Mouse (Mus musculus): Measurements from ENCODE around the gene Npepps. TPM values are rescaled to one million over a fixed set of nuclear protein-coding genes. Genes with fewer than 3 reads are reported as not detected.
"Not testable (repeated sequence)": the region's sequence is repeated elsewhere in the genome, so short reads cannot be mapped to it uniquely, and the experiment has no call there.

The Npepps gene
- polyA plus RNA-seq, 1 experiment from 2014 or later: 43.4 TPM

DNA sequence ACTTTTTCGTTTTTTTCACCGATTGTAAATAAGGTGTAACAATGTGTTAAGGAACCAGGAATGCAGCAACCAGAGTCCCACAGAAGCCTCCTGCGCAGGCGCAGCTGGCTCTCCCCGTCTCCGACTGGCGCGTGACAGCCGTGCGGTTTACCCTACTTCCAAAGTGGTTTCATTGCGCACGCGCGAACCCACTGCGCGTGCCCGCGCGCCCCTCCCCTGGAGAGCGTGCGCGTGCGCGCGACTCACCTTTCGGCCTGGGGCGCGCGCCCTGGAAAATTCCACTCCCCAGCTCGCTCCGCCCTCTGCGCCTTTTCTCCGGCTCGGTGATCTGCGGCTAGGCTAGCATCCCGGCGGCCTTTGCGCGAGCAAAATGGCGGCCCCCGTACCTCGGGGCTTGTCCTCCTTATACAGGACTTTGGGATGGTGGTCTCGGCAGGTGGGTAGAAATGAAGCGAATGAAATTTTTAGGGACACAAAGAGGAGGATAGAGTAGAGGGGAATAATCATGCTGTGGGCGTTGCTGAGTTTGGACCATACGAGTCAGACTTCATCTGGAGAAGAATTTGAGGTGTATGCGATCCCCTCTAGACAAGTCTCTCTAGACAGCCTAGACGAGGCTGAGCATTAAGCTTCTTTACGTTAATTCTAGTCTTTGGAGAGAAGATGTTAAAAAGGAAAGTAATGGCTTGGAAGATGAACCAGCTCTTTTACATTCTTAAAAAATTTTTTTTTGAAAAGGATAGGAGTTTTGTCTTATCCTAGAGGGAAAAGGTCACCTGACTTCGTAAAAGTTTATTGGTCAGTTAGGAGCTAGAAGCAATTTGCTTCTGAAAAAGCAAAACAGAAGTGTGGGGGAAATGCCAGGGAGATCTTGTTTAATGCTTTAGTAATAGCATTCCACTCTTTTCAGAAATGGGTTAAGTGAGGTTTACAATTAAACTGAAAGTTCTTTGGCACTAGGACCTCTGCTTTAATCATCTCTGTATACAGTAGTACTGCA lies 35.4 kb upstream of the Npepps start, which contains the start of gene Mrpl45:
Gene Mrpl45 (plus strand): TSS at position 213 of the 1,000 bp plus-strand sequence.
- Histone ChIP-seq H3K27me3 (ENCODE audit: control insufficient read depth, insufficient read depth, low read length) (no peaks in the 10 kb centered on the region), H3K4me3 (ENCODE audit: low read depth, low read length) (peak within 1 kb of the TSS; percentile 53), H3K36me3 (ENCODE audit: control insufficient read depth, insufficient read depth, low read length) (no peaks in the 10 kb centered on the region), H3K4me2 (replicated peaks; ENCODE audit: low read depth) (peak within 1 kb of the TSS; percentile 60), H3K4me1 (replicated peaks; ENCODE audit: control insufficient read depth, insufficient read depth) (no peaks in the 10 kb centered on the region), H3K9ac (ENCODE audit: low read length) (peak within 1 kb of the TSS; percentile 64), H3K27ac (replicated peaks) (peak within 1 kb of the TSS; percentile 73), H3K9me3 (ENCODE audit: control insufficient read depth, low read length) (no peaks in the 10 kb centered on the region)
- peak; percentile 92 for ATAC-seq (ENCODE audit: low FRiP score, low TSS enrichment)
- peak; percentile 99 for DNase-seq (ENCODE audit: low spot score)
- peak; percentile 17; the same call in 1 of the 2 replicates for TF ChIP-seq CTCF (IDR thresholded peaks at IDR 0.05; ENCODE audit: low read depth)
- no peak for TF ChIP-seq EP300 (optimal IDR thresholded peaks at IDR 0.05)
- WGBS: under 1% methylated on average over 50 of the region's 50 CpGs

DNA sequence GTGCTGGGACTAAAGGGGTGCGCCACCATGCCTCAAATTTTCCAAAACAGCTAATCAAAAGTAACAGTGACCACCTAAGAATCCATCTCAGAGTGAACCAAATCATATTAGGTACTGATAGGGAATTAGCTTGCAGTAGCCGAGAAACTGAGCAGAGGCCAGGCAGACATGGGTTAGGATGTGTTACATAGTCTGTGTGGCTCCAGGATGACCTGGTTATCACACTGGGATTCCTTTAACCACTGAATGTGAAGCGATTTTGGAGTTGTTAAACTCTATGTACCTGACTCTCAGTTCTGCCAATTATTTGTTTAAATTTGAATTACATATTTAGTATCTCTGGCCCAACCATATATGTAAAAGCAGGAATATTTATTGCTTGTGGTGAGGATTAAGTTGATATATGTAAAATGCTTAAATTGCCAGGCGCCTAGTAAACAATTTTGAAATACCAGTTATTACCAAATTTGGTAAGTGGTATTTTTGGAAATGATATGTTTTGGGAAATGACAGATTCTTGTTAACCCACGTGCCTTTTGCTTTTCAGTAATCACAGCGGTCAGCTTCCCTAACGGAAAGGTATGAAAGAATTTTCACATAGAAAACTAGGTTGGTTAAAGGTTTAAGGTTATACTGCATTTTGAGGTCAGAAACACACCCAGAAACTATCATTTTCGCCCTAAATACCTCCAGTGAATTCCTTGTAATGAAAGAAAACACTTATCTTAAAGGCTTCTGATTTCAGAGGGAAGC lies 34.5 kb upstream of the Npepps start:
- peak overlapping the region; percentile 70 for H3K27ac ChIP-seq (replicated peaks)
- TF ChIP-seq CTCF (IDR thresholded peaks at IDR 0.05; ENCODE audit: low read depth) (no peak), EP300 (optimal IDR thresholded peaks at IDR 0.05) (no peak)
- H3K9me3 ChIP-seq (ENCODE audit: control insufficient read depth, low read length): no peaks in the 10 kb centered on the region
- no peak overlapping the region for H3K9ac ChIP-seq (ENCODE audit: low read length)
- DNase-seq (ENCODE audit: low spot score) (no peak), ATAC-seq (ENCODE audit: low FRiP score, low TSS enrichment) (no peak)
- WGBS: 36% methylated on average over 8 of the region's 8 CpGs
- peak overlapping the region; percentile 53 for H3K4me3 ChIP-seq (ENCODE audit: low read depth, low read length)
- H3K36me3 ChIP-seq (ENCODE audit: control insufficient read depth, insufficient read depth, low read length): no peaks in the 10 kb centered on the region
- no peaks in the 10 kb centered on the region for H3K4me1 ChIP-seq (replicated peaks; ENCODE audit: control insufficient read depth, insufficient read depth)
- H3K27me3 ChIP-seq (ENCODE audit: control insufficient read depth, insufficient read depth, low read length): no peaks in the 10 kb centered on the region
- peak overlapping the region; percentile 60 for H3K4me2 ChIP-seq (replicated peaks; ENCODE audit: low read depth)

DNA sequence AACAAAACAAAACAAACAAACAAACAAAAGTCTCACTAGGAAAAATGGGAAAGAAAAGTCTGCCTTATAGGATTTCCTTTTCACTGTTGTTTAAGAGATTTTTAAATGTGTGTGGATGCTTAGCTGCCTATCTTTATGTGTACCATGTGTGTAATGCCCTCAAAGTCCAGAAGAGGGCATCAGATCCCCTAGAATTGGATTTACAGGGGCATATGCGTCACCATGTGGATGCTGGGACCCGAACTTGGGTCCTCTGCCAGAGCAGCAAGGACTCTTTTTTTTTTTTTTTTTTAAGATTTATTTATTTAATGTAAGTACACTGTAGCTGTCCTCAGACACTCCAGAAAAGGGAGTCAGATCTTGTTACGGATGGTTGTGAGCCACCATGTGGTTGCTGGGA lies 33.7 kb upstream of the Npepps start:
- no peak overlapping the region for H3K4me2 ChIP-seq (replicated peaks; ENCODE audit: low read depth)
- no peaks in the 10 kb centered on the region for H3K27me3 ChIP-seq (ENCODE audit: control insufficient read depth, insufficient read depth, low read length)
- H3K4me3 ChIP-seq (ENCODE audit: low read depth, low read length): no peak overlapping the region
- no peaks in the 10 kb centered on the region for H3K9me3 ChIP-seq (ENCODE audit: control insufficient read depth, low read length)
- H3K36me3 ChIP-seq (ENCODE audit: control insufficient read depth, insufficient read depth, low read length): no peaks in the 10 kb centered on the region
- DNase-seq (ENCODE audit: low spot score): no peak
- TF ChIP-seq CTCF (IDR thresholded peaks at IDR 0.05; ENCODE audit: low read depth): peak; percentile 57
- no peak for TF ChIP-seq EP300 (optimal IDR thresholded peaks at IDR 0.05)
- H3K27ac ChIP-seq (replicated peaks): no peak overlapping the region
- no peak overlapping the region for H3K9ac ChIP-seq (ENCODE audit: low read length)
- no peaks in the 10 kb centered on the region for H3K4me1 ChIP-seq (replicated peaks; ENCODE audit: control insufficient read depth, insufficient read depth)
- no peak for ATAC-seq (ENCODE audit: low FRiP score, low TSS enrichment)
- WGBS: 91% methylated on average over 3 of the region's 3 CpGs

DNA sequence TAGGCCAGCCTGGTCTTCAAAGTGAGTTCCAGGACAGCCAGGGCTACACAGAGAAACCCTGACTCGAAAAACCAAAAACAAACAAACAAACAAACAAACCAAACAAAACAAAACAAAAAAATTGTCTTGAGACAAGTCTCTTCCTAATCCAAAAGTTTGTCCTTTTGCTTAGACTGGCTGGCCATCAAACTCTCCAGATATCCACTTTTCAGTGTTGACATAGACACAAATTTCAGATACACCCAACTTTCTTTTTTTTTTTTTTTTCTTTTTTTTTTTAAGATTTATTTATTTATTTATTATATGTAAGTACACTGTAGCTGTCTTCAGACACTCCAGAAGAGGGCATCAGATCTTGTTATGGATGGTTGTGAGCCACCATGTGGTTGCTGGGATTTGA lies 32.4 kb upstream of the Npepps start:
- 73% methylated on average over 1 of the region's 1 CpGs for WGBS

DNA sequence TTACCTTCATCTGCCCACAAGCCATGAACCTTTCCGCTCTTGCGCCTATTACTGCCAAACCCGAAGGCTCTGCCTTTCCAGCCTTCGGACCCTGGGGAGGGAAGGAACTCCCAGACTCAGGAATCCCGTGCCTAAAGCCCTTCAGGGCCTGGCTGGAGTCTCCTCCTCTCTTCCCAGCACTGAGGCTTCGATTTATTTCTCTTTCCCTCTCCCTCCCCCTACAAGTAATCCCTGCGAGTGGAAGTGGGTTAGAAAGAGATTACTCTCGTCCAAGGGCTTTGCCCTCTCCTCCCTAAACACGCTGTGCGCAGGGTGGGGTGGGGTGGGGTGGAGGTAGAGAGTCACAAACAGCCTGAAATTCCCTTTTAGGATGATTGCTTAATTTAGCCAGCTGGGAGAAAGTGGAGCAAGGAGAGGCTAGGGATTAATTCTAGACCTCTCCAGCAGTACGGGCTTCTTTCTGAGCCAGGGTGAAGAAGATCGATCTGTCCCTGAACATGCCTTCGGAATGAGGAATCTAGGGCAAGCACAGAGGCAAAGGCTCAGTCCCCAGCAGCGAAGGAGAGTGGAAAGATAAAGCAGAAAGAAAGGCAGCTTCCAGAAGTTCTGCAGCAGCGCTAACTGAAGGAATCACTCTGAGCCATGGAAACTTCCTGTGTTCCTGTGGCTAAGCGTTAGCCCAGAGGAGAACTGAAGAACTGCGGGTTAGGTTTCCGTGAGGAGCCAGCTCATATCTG lies 30.6 kb upstream of the Npepps start:
- H3K4me1 ChIP-seq (replicated peaks; ENCODE audit: control insufficient read depth, insufficient read depth): no peaks in the 10 kb centered on the region
- peak overlapping the region; percentile 91 for H3K27ac ChIP-seq (replicated peaks)
- DNase-seq (ENCODE audit: low spot score): peak; percentile 41
- TF ChIP-seq CTCF (IDR thresholded peaks at IDR 0.05; ENCODE audit: low read depth) (peak; percentile 62), EP300 (optimal IDR thresholded peaks at IDR 0.05) (no peak)
- ATAC-seq (ENCODE audit: low FRiP score, low TSS enrichment): no peak
- WGBS: 5% methylated on average over 18 of the region's 18 CpGs
- H3K4me3 ChIP-seq (ENCODE audit: low read depth, low read length): peak overlapping the region; percentile 40
- no peaks in the 10 kb centered on the region for H3K27me3 ChIP-seq (ENCODE audit: control insufficient read depth, insufficient read depth, low read length)
- H3K9me3 ChIP-seq (ENCODE audit: control insufficient read depth, low read length): no peaks in the 10 kb centered on the region
- H3K4me2 ChIP-seq (replicated peaks; ENCODE audit: low read depth): peak overlapping the region; percentile 53
- no peaks in the 10 kb centered on the region for H3K36me3 ChIP-seq (ENCODE audit: control insufficient read depth, insufficient read depth, low read length)
- peak overlapping the region; percentile 54 for H3K9ac ChIP-seq (ENCODE audit: low read length)

More for the DNA sequence above, 32.4 kb upstream of the Npepps start:
- not testable (repeated sequence) for H3K9ac ChIP-seq (ENCODE audit: low read length); H3K9me3 ChIP-seq (ENCODE audit: control insufficient read depth, low read length); H3K4me3 ChIP-seq (ENCODE audit: low read depth, low read length); ATAC-seq (ENCODE audit: low FRiP score, low TSS enrichment); H3K4me1 ChIP-seq (replicated peaks; ENCODE audit: control insufficient read depth, insufficient read depth); H3K4me2 ChIP-seq (replicated peaks; ENCODE audit: low read depth); H3K27me3 ChIP-seq (ENCODE audit: control insufficient read depth, insufficient read depth, low read length); DNase-seq (ENCODE audit: low spot score); H3K36me3 ChIP-seq (ENCODE audit: control insufficient read depth, insufficient read depth, low read length); H3K27ac ChIP-seq (replicated peaks)

Measured in stomach, postnatal 0 days (tissue).